Mouse (Mus musculus) embryonic facial prominence, embryonic 11.5 days (tissue): ENCODE measurements around the gene Socs2. TPM values are rescaled to one million over a fixed set of nuclear protein-coding genes. Genes with fewer than 3 reads are reported as not detected.

Source experiments
- ATAC-seq: fragments of 200-750 bp; cut with Nextera tagmentation; replicated peaks from 2 replicates; pipeline ENCODE4 v1.8.0; 2017; ENCODE audit warnings: low read depth; ENCODE audit not compliant: insufficient number of reproducible peaks, low FRiP score, low TSS enrichment
- DNase-seq: peaks from one replicate; pipeline ENCODE4 v3.0.0-alpha.2; 2015; ENCODE audit warnings: low spot score
- H3K27ac ChIP-seq: fragments of 300-500 bp; sonication (generic); replicated peaks from 2 replicates; pipeline ENCODE4 v1.5.1; 2014; ENCODE audit warnings: mild to moderate bottlenecking, low read depth, low read length, control low read depth
- H3K27me3 ChIP-seq: fragments of 300-500 bp; sonication (generic); 2 replicates; pipeline ENCODE4 v1.6.1; 2014; ENCODE audit warnings: mild to moderate bottlenecking, low read length, moderate library complexity, mixed read lengths; ENCODE audit not compliant: control insufficient read depth, insufficient read depth
- H3K36me3 ChIP-seq: fragments of 300-500 bp; sonication (generic); replicated peaks from 2 replicates; pipeline ENCODE4 v1.6.1; 2014; ENCODE audit warnings: low read depth, mild to moderate bottlenecking, low read length, moderate library complexity, mixed read lengths; ENCODE audit not compliant: control insufficient read depth, insufficient read depth
- H3K4me1 ChIP-seq: fragments of 300-500 bp; sonication (generic); 2 replicates; pipeline ENCODE4 v1.6.1; 2014; ENCODE audit warnings: low read length, mixed read lengths; ENCODE audit not compliant: control insufficient read depth, insufficient read depth
- H3K4me2 ChIP-seq: fragments of 300-500 bp; sonication (generic); 2 replicates; pipeline ENCODE4 v1.6.1; 2014; ENCODE audit warnings: low read depth, mild to moderate bottlenecking, control low read depth, low read length, moderate library complexity
- H3K4me3 ChIP-seq: fragments of 300-500 bp; sonication (generic); 2 replicates; pipeline ENCODE4 v1.5.1; 2014; ENCODE audit warnings: low read depth, low read length, control low read depth
- H3K9ac ChIP-seq: fragments of 300-500 bp; sonication (generic); replicated peaks from 2 replicates; pipeline ENCODE4 v1.6.1; 2014; ENCODE audit warnings: mild to moderate bottlenecking, control low read depth, low read length
- H3K9me3 ChIP-seq: fragments of 300-500 bp; sonication (generic); replicated peaks from 2 replicates; pipeline ENCODE4 v1.6.1; 2016; ENCODE audit warnings: mild to moderate bottlenecking, low read length, inconsistent platforms, mixed read lengths; ENCODE audit not compliant: control insufficient read depth
- WGBS: fragments of 180-500 bp; shearing (Covaris S2); extraction: QIAGEN DNeasy Blood & Tissue Kit; methylation state at CpG from one replicate; pipeline ENCODE4 v1.1.7; 2014; 5-methylcytosine and 5-hydroxymethylcytosine counted together
- polyA plus RNA-seq: library from polyadenylated mRNA; unstranded; fragments of >200 nt; fragmentation: Nextera tagmentation; extraction: Ambion mirVana; gene quantifications from 2 replicates; pipeline ENCODE4 v1.2.1, GENCODE M21; 2014

Gene Socs2
- polyA plus RNA-seq, 1 experiment from 2014 or later: 50.5 TPM

DNA sequence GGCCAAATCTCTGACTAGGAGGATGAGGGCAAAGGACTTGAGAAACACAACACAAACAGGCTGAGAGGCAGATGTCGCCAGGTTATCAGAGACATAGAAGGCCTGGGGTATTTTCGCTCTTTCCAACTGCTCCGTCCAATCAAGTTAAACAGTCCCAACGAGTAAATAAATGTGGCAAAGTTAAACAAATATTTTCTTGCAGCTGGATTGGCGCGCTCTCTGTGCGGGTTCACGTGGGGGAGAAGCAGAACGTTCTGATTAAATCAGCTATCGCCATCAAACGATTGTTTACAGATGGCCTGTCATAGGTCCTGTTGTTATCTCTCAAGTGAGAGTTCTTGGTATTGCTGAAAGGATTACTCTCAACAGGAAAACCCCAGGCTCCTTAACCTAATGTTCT lies 22.0 kb upstream of the Socs2 start:
- DNase-seq: no peak
- no peak overlapping the region for H3K27ac ChIP-seq
- no peak overlapping the region for H3K4me3 ChIP-seq
- no peaks in the 10 kb centered on the region for H3K4me1 ChIP-seq
- no peak for ATAC-seq
- WGBS: 65% methylated on average over 11 of the region's 11 CpGs
- no peak overlapping the region for H3K9ac ChIP-seq
- no peaks in the 10 kb centered on the region for H3K36me3 ChIP-seq
- no peaks in the 10 kb centered on the region for H3K9me3 ChIP-seq
- no peak overlapping the region for H3K4me2 ChIP-seq
- H3K27me3 ChIP-seq: no peaks in the 10 kb centered on the region

DNA sequence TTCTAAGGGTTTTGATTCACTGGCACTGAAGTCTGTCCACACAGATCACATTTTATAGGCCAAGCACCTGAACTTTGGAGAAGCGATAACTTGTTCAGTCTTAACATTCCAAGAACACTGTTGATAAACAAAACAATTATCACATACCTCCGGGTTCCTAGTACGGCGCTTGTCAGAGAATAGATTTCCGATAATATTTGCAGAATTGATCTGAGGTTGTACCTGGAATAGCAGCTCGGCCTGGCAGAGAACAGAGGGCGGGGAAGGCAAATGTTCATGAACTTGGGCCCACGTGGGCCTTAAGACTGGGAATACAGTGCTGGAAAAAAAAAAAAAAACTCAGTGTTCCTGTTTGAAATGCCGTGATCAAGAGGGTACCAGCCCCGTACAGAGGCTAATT lies 13.3 kb upstream of the Socs2 start:
- H3K4me3 ChIP-seq: no peak overlapping the region
- 90% methylated on average over 10 of the region's 10 CpGs for WGBS
- H3K36me3 ChIP-seq: no peaks in the 10 kb centered on the region
- H3K27ac ChIP-seq: no peak overlapping the region
- DNase-seq (no peak), ATAC-seq (no peak)
- no peak overlapping the region for H3K4me2 ChIP-seq
- H3K27me3 ChIP-seq: no peaks in the 10 kb centered on the region
- no peak overlapping the region for H3K9ac ChIP-seq
- no peaks in the 10 kb centered on the region for H3K4me1 ChIP-seq
- H3K9me3 ChIP-seq: no peaks in the 10 kb centered on the region

GRCm38 (mm10) chr10:95429111-95429510 lies 12.1 kb upstream of the Socs2 start:
- H3K27me3 ChIP-seq: no peaks in the 10 kb centered on the region
- no peaks in the 10 kb centered on the region for H3K36me3 ChIP-seq
- no peak for DNase-seq
- H3K4me2 ChIP-seq: no peak overlapping the region
- H3K9me3 ChIP-seq: no peaks in the 10 kb centered on the region
- 97% methylated on average over 1 of the region's 1 CpGs for WGBS
- no peak for ATAC-seq
- no peak overlapping the region for H3K27ac ChIP-seq
- H3K4me3 ChIP-seq: no peak overlapping the region
- no peaks in the 10 kb centered on the region for H3K4me1 ChIP-seq
- no peak overlapping the region for H3K9ac ChIP-seq

DNA sequence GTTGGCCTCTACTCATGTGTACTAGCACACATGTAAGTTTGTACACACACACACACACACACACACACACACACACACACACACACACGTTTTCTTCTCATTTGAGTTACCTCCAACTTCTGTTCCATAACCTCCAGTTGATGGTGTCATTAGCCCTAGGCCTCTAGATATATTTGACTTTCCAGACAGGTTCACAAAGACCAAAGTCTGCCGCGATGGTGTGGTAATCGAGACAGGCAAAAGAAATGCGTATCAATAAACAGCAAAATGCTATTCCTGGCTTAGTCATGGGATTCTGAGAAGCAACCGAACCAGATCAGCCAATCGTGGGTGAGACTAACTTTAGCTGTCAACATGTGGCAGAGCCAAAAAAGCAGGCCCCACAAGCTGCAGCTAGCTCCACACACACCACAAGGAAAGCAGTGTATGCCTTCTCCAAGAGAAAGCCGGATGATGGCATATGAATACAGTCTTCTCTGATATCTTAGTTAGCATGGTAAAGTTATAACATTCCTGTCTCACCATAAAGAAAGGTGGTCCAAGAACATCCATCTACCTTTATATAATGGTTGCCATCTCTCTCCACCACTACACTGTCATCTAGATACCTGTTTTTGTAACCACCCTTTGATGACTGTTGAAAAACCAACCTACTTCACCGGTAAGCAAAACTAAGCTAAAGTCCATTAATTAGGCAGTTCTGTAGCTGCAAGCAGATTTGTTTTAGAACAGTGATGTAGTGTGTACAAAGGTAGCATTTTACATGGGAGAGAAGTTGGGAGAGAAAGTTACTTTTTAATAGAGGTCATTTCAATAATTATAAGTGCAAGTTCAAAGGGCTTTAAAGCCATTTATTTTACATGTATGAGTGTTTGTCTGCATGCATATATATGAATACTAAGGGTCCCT lies 9.5 kb upstream of the Socs2 start:
- ATAC-seq: no peak
- 89% methylated on average over 9 of the region's 9 CpGs for WGBS
- no peaks in the 10 kb centered on the region for H3K4me1 ChIP-seq
- no peaks in the 10 kb centered on the region for H3K27me3 ChIP-seq
- no peak overlapping the region for H3K9ac ChIP-seq
- H3K36me3 ChIP-seq: no peaks in the 10 kb centered on the region
- no peak overlapping the region for H3K4me3 ChIP-seq
- H3K9me3 ChIP-seq: no peaks in the 10 kb centered on the region
- no peak for DNase-seq
- H3K27ac ChIP-seq: no peak overlapping the region
- H3K4me2 ChIP-seq: no peak overlapping the region

DNA sequence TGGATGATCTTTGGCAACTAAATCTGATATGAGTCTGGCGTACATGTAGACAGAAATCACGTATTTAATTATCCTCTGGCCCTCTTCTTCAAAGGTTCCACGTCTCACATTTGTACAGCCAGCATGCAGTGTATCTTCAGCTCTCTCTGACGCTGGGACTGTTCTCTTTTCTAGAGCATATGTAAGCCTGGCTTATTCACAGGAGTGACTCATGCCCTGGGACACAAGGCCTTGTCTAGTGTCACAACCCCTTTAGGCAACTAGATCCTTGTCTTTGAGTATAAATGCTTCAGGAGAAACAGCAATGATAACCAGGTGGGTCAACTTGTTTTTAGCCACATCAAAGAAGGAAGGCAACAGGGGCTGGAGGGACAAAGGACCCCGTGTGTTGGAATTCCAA lies 5.7 kb upstream of the Socs2 start:
- no peak for DNase-seq
- no peaks in the 10 kb centered on the region for H3K27me3 ChIP-seq
- no peak overlapping the region for H3K4me2 ChIP-seq
- H3K4me1 ChIP-seq: no peaks in the 10 kb centered on the region
- WGBS: 86% methylated on average over 5 of the region's 5 CpGs
- no peak overlapping the region for H3K9ac ChIP-seq
- H3K27ac ChIP-seq: no peak overlapping the region
- H3K36me3 ChIP-seq: no peaks in the 10 kb centered on the region
- no peaks in the 10 kb centered on the region for H3K9me3 ChIP-seq
- no peak for ATAC-seq
- H3K4me3 ChIP-seq: no peak overlapping the region

- no peak for DNase-seq
- 69% methylated on average over 10 of the region's 10 CpGs for WGBS
- no peaks in the 10 kb centered on the region for H3K9me3 ChIP-seq
- H3K4me2 ChIP-seq: no peak overlapping the region
- no peak overlapping the region for H3K9ac ChIP-seq
- H3K36me3 ChIP-seq: no peaks in the 10 kb centered on the region
- H3K27me3 ChIP-seq: no peaks in the 10 kb centered on the region
- no peak overlapping the region for H3K4me3 ChIP-seq
- H3K27ac ChIP-seq: no peak overlapping the region
- H3K4me1 ChIP-seq: no peaks in the 10 kb centered on the region
- ATAC-seq: no peak
Measured at GRCm38 (mm10) chr10:95420284-95420683, 3.3 kb upstream of the Socs2 start.

GRCm38 (mm10) chr10:95419726-95420125 lies 2.7 kb upstream of the Socs2 start:
- no peak for DNase-seq
- no peaks in the 10 kb centered on the region for H3K36me3 ChIP-seq
- H3K9ac ChIP-seq: no peak overlapping the region
- H3K4me1 ChIP-seq: no peaks in the 10 kb centered on the region
- WGBS: 93% methylated on average over 3 of the region's 3 CpGs
- no peak overlapping the region for H3K4me2 ChIP-seq
- no peaks in the 10 kb centered on the region for H3K9me3 ChIP-seq
- no peak overlapping the region for H3K27ac ChIP-seq
- H3K27me3 ChIP-seq: no peaks in the 10 kb centered on the region
- ATAC-seq: no peak
- H3K4me3 ChIP-seq: no peak overlapping the region

- ATAC-seq: no peak
- H3K4me3 ChIP-seq: no peak overlapping the region
- H3K9me3 ChIP-seq: no peaks in the 10 kb centered on the region
- H3K4me2 ChIP-seq: no peak overlapping the region
- H3K9ac ChIP-seq: no peak overlapping the region
- no peak overlapping the region for H3K27ac ChIP-seq
- no peak for DNase-seq
- H3K36me3 ChIP-seq: no peaks in the 10 kb centered on the region
- 61% methylated on average over 6 of the region's 6 CpGs for WGBS
- no peaks in the 10 kb centered on the region for H3K27me3 ChIP-seq
- no peaks in the 10 kb centered on the region for H3K4me1 ChIP-seq
Measured at GRCm38 (mm10) chr10:95418631-95419030, 1.7 kb upstream of the Socs2 start.
